17 mouse cellular contexts compared by ENCODE assay signal in genomic region chr7:101939758-101940157, GRCm38 (mm10). TPM values are rescaled to one million over a fixed set of nuclear protein-coding genes. Genes with fewer than 3 reads are reported as not detected.
"Had no signal": no experiment of that assay in that cellular context is flagged by ENCODE, and none has a peak within 500 bp of the region (broad histone marks: within the 10 kb centered on the region; RNA-seq: fewer than 3 reads in every experiment).

No protein-coding gene starts in this region.

- DNase-seq: layer of hippocampus, adult 9-11 months; liver; lung, adult 2 months; lung, postnatal 10 days; lung, postnatal 4 days; midbrain, embryonic 14.5 days; spleen, adult 18-20 months; thymus, adult 18-20 months; thymus, postnatal 14 days had no signal

- ATAC-seq: intestine, embryonic 16.5 days had no signal

- H3K9me3 ChIP-seq: limb, embryonic 12.5 days; liver, embryonic 15.5 days; midbrain, embryonic 10.5 days; neural tube, embryonic 12.5 days had no signal

- H3K27me3 ChIP-seq: limb, embryonic 12.5 days; liver, embryonic 15.5 days; neural tube, embryonic 12.5 days had no signal

- H3K4me2 ChIP-seq: limb, embryonic 12.5 days; liver, embryonic 15.5 days; neural tube, embryonic 12.5 days had no signal

- H3K27ac ChIP-seq: limb, embryonic 12.5 days; liver, embryonic 15.5 days; midbrain, embryonic 10.5 days; neural tube, embryonic 12.5 days had no signal

- H3K9ac ChIP-seq: limb, embryonic 12.5 days; liver, embryonic 15.5 days; neural tube, embryonic 12.5 days had no signal

- H3K4me3 ChIP-seq: limb, embryonic 12.5 days; liver, embryonic 15.5 days; midbrain, embryonic 10.5 days; myocyte; neural tube, embryonic 12.5 days had no signal

RNA-seq across cellular contexts. Expression of gene Tomt, which starts 33.6 kb away (rescaled TPM):
- total RNA-seq: layer of hippocampus, adult 18-20 months; neutrophil, adult 5-6 weeks had no signal
- polyA plus RNA-seq: lung, adult 2 months had no signal
